Mouse (Mus musculus) brain, embryonic 14.5 days (tissue): ENCODE results near the gene Ccdc50. TPM values are rescaled to one million over a fixed set of nuclear protein-coding genes. Genes with fewer than 3 reads are reported as not detected.
A peak's percentile ranks its signal among the peaks of the same experiment; 100 is the strongest.

Source experiments
- DNase-seq: peaks from one replicate; pipeline ENCODE4 v3.0.0-alpha.2; 2011; ENCODE audit warnings: low read depth
- CTCF ChIP-seq: fragments of 200-500 bp; IDR thresholded peaks from 2 replicates; pipeline ENCODE4 v1.5.1; 2012; ENCODE audit warnings: inconsistent platforms, mild to moderate bottlenecking, moderate library complexity, borderline replicate concordance; ENCODE audit not compliant: insufficient read depth, insufficient read length; ENCODE audit errors: extremely low read depth
- POLR2A ChIP-seq: fragments of 200-500 bp; IDR thresholded peaks from 2 replicates; pipeline ENCODE4 v1.6.1; 2012; ENCODE audit warnings: mild to moderate bottlenecking, inconsistent platforms, borderline replicate concordance; ENCODE audit not compliant: poor library complexity, insufficient read depth, insufficient read length, severe bottlenecking; ENCODE audit errors: extremely low read depth
- polyA plus RNA-seq: library from polyadenylated mRNA; depleted of rRNA; stranded (reverse); fragments of >200 nt; gene quantifications from 2 replicates; pipeline ENCODE4 v1.2.3, GENCODE M21; 2012

Gene Ccdc50
- polyA plus RNA-seq, 1 experiment = 56.3 TPM

DNA sequence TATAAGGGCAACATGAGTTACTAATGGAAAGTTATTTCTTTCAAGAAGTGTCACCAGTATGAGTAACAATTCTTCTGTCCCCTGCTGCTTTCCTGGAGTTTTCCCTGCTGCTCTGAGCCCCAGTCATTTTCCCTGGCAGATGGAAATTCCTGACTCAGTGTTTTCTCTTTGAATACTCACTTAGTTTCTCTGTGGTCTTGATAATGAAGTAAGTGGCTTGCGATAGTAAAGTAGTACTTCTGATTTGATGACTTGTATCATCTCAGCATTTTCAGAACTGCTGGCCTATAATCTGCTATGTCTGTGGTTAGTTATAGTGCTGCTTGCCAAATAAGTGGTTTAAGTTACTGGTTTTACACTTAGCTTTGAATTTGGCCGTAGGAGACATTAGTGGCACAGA is 12.9 kb downstream of the Ccdc50 start:
- no peak for TF ChIP-seq POLR2A
- TF ChIP-seq CTCF = no peak
- no peak for DNase-seq

DNA sequence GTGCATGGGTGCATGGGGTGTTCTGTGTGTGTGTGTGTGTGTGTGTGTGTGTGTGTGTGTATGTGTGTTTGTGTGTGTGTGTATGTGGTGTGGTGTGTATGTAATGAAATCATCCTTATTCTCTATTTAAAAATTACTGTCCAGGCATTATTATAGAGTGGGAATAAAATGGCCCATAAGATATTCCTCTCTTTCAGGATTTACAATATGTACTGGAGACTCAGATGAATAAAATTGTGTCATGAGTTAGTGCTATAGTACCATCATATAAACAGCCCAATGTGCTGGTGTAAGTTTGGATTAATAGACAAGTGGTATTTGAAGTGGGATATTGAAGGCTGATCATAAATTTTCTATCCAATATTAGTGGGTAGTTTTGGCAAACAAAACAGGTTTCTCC is 15.4 kb downstream of the Ccdc50 start:
- TF ChIP-seq CTCF (no peak), POLR2A (no peak)
- no peak for DNase-seq

DNA sequence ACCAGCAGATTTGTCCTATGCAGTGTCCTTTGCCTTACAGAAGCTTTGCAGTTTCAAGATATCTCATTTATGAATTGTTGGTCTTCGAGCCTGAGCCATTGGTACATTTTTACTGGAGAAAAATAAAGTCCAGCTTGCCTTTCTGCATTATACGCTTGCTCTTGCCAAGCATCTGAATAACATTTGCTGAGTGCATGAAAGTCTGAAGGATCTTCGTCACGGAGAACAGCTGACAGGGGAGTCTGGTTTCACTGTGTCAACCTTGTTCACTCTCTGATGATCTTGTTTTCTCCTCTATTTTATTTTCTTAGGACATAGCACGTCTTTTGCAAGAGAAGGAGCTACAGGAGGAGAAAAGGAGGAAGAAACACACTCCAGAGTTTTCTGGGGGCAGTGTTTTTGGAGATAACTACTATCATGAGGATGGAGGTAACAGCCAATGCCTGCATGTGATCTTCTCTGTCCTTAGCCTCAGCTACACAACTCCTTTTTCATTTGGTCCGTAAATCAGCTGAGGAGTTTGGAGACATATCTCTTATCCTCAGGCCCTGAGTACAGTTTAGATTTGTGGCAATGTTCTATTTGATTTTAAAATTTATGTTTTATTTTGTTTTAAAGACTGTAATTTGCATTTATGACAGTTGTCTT is 28.4 kb downstream of the Ccdc50 start:
- TF ChIP-seq POLR2A (no peak), CTCF (no peak)
- no peak for DNase-seq

DNA sequence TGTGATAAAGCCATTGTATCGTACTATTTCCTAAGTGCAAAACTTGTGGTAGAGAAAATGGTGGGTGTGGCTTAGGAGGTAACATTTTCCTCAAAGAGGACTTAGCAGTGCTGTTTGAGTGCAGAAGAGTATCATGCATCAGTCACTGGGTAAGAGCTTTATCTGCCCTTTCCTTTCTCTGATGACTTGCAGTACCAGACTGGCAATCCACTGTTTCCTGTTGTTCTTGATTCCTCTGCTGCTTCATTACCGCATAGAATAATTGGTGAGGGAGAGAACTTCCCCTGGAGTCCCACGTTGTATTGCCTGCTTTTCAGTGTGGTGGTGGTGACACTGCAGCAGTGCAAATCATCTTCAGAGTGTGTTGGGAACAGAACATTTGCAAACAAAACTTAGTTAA is 29.0 kb downstream of the Ccdc50 start:
- TF ChIP-seq POLR2A (no peak), CTCF (no peak)
- no peak for DNase-seq

DNA sequence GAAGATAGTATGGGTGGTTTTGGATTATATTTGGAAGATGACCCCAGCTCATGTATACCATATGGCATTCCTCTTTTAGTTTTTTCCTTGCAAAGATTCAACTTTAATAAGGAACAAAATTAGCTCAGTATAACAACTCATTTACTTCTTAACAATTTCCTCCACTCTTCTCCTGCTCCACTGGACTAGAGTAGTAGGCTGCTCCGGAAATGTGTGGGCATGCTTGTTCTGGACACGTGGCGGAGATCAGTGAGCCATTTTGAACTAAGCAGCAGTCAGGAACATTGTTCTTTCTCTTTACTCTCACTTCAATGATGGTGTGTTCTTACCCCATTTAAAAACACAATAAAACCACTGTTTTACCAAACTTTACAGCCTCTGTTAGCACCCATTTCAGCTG is 32.3 kb downstream of the Ccdc50 start:
- TF ChIP-seq CTCF = no peak
- no peak for TF ChIP-seq POLR2A
- no peak for DNase-seq

DNA sequence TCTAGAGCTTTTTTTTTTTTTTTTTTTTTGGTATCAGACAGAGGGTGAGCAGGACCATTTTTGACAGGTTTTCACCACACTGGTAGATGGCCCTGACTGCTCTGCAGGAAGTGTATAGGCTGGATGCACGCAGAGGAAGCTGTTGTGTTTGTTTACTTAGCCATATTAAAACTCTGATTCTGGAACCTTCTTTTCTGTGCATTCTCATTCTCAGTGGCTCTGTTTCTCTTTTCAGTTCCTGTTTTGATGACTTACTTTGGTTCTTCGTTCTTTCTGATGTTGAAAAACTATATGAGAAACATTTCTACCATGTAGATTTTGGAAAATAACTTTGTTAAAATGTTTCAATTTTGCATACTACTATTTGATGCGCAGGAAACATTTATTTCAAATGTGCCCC is 46.4 kb downstream of the Ccdc50 start:
- no peak for DNase-seq
- TF ChIP-seq POLR2A (no peak), CTCF (no peak)

DNA sequence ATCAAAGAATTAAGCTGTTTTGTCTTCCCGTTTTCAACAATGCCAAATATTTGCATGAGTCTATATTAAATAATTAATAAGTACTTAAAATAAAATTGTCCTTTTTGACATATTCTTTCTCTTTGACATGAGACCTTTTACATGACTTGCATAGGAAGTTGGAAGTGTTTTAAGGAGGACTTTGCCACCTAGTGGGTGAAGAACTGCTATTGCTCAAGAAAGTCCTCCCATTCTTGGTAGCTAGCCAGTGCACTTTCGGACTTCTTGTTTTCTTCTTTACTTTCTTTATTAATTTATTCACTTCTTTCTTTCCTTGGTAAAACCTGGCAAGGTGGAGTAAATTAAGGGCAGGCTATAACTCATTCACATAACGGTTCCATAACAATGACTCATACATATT is 55.3 kb downstream of the Ccdc50 start:
- no peak for TF ChIP-seq CTCF
- TF ChIP-seq POLR2A = no peak
- DNase-seq = peak; percentile 16

DNA sequence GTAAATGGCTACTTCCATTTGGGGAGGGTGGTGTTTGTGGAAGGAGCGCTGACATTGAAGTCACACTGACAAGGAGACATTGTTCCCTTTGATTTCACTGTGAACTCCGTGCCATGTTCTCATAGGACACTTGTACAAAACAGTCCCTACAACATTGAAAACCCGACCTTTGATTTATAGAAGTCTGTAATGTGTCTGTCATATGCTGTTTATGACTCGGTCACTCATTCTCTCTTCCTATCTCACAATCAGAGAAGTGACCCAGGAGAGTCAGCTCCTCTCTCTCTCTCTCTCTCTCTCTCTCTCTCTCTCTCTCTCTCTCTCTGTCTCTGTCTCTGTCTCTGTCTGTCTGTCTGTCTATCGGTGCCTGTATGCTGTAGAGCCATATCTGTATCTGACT is 60.7 kb downstream of the Ccdc50 start:
- no peak for TF ChIP-seq CTCF
- TF ChIP-seq POLR2A = no peak
- DNase-seq = no peak

DNA sequence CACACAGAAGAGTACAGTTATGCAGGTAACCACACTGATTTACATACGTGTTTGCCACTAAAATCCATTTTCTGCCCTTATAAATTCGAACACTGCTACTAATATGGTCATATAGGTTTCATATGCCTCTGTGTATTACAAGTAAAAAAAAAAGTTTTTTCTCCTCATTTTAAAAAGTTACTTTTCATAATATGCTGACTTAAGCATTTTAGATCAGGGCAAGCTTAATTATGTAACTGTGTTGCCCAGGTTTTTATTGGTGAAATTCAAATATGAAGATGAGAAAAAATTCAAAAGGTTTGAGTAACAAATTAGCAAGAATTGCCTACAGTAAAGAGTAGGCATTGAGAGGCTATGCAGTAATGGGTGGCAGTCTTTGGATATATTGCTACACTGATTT is 62.0 kb downstream of the Ccdc50 start:
- TF ChIP-seq CTCF (no peak), POLR2A (no peak)
- no peak for DNase-seq

DNA sequence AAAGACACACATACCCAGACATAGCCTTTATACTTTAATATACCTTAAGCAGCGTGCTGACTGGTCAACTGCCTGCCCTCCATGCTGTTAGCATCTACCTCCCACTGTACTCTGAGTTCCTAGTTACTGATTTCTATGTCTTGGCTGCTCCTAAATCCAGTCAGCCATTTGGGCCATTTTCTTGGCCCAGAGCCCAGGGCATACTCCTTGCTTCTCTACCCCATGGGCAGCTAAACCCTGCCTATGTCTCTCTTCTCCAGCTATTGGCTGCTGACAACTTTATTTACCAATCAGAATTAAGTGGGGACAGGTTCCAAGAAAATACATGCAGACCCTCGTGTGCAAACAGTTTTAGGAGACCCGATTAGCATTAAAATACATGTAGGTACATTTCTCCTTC is 64.7 kb downstream of the Ccdc50 start:
- TF ChIP-seq POLR2A (no peak), CTCF (no peak)
- DNase-seq = peak; percentile 74

DNA sequence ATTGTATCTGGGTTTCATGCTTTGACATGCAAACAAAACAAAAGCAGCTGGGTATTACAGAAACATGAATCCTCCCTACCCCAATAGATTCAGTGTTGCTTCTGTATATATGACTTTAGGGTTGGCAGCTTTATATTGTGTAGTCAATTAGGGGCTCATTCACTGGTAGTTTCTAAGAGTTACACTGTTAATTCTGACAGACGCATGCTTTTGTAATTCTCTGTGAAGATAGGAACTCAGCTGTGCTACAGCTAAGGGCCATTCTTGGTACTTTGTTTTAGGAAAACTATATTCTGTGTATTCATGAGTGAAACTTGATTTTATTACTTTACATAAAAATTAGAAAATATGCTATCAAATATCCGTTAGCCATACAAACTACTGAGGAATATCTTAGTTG is 65.2 kb downstream of the Ccdc50 start:
- DNase-seq = no peak
- TF ChIP-seq CTCF (no peak), POLR2A (no peak)

DNA sequence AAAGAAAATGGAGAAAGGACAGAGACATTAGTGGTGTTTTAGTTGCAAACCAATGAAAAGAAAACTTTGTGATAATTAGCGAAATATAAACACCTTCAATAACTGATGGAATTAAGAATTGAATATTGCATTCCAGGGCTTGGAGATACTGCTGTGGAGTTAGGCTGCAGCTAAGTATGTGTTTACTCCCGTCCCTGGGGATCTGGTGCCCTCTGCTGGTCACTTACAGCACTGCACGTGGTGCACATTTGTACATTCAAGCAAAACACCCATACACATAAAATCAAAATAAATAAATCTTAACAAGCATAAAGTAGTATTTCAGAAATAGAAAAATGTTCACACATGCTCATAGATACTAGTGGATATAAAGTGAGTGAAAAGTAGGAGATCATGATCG is 68.6 kb downstream of the Ccdc50 start:
- TF ChIP-seq POLR2A (no peak), CTCF (peak; percentile 90)
- peak; percentile 85 for DNase-seq
